Mouse (Mus musculus) fibroblast of lung, adult 2 months (primary cell): ENCODE measurements around the gene Klk6.

ENCODE experiments used
- DNase-seq: peaks from one replicate; pipeline ENCODE4 v3.0.0-alpha.2; 2011; ENCODE audit warnings: low read depth

Klk6 gene

DNA sequence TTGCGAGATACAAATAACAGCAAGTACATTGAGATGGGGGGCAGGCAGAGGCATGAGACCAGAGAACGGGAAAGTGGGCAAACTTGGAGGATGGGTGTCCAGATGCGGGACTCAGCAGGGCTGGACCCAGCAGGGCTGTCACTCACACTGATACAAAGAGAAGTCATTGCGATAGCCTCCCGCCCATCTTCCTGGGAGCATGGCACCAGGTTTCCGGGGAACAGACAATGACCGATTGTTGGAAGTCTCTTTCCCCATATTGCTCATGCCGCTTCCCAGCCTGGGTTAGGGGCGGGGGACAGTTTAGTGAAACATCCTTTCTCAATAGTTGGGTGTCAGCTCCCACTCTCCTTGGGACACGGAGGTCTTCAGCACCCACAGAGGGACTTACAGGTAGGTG lies at the start of gene Klk6:
Gene Klk6, plus strand, starts transcription at position 301 of the 400 bp plus-strand sequence.
- DNase-seq, result no peak

DNA sequence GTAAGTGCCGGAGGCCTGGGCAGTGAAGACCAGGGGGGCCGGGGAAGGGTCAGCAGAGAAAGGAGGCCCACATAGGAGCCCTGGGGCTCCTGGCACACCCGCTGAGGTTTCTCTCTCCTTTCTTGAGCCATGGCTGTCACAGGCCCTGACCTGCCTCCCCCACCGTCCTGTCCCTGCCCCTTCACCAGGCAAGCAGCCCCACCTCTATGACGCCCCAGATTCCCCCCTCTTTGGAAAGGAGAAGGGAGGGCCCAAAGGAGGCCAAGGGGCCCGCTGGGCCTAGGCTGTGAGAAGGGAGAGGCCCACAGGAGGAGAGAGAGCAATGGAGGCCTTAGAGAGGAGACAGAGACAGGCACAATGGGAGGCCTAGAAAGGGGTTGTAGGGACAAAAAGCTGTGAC lies 49.5 kb upstream of the Klk6 start:
- DNase-seq, result no peak

- no peak for DNase-seq
Observed at GRCm38 (mm10) chr7:43775311-43776057, 48.8 kb upstream of the Klk6 start.

DNA sequence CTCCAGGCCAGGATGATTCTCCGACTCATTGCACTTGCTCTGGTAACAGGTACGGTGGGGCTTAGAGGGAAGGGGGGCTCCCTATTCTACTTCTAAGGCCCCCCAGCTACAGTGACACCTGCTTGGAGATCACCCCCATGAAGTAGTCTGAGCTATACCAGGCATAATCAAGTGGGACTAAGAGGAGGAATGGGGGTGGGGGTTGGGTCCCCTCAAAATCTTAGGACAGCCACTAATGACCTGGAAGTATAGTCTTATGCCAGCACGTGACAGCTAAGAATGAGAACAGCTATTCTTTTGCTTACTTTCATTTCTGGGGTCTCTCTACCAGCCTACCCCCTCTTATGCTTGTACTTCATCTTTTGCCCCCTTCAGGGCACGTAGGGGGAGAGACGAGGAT lies 47.8 kb upstream of the Klk6 start:
- DNase-seq, result no peak

DNA sequence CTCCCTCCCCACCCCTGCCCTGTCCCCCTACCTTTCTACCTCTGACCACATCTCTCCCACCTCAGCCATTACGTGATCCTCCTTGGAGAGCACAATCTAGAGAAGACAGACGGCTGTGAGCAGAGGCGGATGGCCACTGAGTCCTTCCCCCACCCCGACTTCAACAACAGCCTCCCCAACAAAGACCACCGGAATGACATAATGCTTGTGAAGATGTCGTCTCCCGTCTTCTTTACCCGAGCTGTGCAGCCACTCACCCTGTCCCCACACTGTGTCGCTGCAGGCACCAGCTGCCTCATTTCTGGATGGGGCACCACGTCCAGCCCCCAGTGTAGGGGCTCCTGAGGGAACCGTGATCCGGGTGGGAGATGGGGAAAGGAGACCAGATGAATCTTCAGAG lies 46.9 kb upstream of the Klk6 start:
- DNase-seq, result no peak

DNA sequence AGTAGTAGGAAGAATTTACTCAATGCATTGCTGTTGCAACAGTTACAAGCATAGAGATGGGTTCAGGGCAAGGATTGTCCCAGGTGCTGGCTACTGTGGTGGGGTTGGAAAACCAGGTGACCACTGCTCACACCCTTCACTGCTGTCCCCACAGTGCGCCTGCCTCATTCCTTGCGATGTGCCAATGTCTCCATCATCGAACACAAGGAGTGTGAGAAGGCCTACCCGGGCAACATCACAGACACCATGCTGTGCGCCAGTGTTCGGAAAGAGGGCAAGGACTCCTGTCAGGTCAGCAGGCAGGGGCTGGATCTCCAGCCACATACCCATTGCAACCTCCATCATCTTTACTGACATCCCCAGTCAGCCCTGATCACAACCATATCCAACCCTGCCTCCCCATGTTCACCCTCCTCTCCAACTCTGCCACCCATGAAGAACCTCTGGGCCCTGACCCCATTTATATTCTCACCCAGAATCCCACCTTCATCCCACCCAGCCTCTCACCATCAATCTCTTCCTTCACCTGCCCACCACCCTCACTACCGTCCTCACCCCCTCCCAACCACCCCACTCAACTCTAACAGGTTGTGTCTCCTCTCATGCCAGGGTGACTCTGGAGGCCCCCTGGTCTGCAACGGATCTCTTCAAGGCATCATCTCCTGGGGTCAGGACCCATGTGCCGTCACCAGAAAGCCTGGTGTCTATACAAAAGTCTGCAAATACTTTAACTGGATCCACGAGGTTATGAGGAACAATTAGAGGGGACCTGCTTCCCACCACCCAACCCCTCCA lies 45.9 kb upstream of the Klk6 start:
- DNase-seq, result no peak

GRCm38 (mm10) chr7:43780241-43780640 lies 44.1 kb upstream of the Klk6 start:
- DNase-seq, result no peak

GRCm38 (mm10) chr7:43780746-43781145 lies 43.6 kb upstream of the Klk6 start, which contains the start of gene Klk10:
TSS of gene Klk10 (plus strand) at chr7:43781035.
- no peak for DNase-seq

DNA sequence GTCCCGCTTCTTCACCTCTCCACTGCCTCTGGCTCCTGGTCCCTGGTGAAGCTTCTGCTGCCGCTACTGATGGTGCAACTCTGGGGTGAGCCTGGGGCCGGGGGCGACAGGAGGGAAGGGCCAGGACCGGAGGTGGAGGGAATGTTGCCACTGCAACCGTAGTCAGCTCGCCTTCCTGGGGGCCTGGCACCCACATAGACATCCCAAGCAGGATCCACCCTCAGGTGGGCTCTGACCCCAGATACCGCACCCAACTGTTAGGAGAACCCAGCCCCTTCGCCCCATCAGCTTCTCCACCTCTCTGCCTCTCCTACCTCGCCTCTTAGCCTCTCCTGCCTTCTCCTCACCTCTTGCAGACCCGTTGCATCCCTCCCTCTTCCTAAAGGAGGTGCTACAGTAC lies 42.8 kb upstream of the Klk6 start:
- no peak for DNase-seq

- peak; percentile 54 for DNase-seq
Observed at GRCm38 (mm10) chr7:43782275-43783265, 41.7 kb upstream of the Klk6 start.

DNA sequence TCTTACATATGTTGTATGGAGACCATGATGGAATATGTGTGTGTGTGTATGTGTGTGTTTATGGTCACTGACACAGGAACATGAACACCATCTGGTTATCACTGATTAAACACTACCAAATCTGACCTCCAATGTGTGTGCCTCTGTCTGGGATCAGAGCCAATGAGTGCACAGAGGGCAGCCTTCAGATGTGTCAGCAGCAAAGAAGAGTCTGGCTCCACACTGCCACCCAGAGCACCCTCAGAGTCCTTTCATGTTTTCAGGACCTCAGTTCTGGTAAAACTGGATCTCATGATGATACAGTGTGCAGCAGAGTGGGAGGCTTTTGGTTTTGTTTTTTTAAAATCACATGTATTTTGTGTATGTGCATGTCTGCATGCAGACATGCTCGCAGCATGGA lies 39.0 kb upstream of the Klk6 start:
- DNase-seq, result peak; percentile 31

DNA sequence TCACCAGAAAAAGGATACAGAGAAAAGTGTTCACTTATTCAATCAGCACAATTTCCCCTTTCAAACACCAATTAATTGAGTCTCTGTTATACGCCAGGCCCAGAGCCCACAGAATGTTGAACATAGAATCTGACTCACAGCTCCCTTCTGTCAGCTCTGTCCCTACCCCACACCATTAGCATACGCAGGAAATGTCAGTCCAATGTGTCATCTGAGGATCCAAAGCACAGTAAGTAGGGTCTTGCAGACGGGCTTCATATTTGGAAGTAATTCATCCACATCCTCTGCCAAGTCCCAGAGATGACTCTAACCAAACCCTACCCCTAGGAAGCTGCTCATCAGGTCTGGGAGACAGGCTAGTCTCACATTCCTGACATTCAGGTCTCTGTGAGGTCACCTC lies 36.2 kb upstream of the Klk6 start:
- DNase-seq, result peak; percentile 36

DNA sequence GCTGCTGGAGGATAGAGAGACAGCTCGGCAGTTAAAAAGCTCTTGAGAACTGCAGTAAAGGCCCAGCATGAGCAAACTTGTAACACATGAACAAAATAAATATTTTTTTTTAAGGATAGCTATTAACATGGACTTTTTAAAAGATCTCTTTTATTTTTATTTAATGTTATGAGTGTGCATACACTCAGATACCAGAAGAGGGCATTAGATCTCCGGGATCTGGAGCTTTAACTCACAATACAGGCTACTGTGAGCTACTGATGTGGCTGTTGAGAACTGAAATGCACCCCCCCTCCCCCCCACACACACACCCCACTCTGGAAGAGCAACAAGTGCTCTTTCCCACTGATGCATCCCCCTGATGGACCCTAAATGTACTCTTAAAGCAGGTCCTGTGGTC lies 35.0 kb upstream of the Klk6 start:
- DNase-seq, result no peak

DNA sequence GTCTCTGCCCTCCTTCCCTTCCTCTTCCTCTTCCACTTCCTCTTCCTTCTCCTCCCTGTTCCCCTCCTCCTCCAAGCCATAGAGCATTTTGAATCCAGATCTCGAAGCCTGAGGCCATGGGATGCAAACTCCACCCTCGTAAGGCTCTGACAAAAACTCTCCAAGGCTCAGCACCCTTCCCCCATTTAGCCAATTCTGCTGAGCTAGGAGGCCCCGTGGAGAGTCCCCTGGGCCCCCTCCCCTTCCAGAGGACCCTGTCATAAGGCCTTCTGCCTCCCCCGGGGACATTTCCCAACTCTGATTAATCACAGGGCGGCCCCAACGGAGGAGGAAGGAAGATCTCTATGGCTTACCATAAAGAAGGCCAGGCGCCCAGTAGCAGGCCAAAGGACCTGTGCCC lies 32.7 kb upstream of the Klk6 start, which contains the start of gene Klk9:
Gene Klk9, plus strand, starts transcription at position 301 of the 400 bp plus-strand sequence.
- no peak for DNase-seq

GRCm38 (mm10) chr7:43796355-43796754 lies 27.9 kb upstream of the Klk6 start:
- DNase-seq, result no peak

DNA sequence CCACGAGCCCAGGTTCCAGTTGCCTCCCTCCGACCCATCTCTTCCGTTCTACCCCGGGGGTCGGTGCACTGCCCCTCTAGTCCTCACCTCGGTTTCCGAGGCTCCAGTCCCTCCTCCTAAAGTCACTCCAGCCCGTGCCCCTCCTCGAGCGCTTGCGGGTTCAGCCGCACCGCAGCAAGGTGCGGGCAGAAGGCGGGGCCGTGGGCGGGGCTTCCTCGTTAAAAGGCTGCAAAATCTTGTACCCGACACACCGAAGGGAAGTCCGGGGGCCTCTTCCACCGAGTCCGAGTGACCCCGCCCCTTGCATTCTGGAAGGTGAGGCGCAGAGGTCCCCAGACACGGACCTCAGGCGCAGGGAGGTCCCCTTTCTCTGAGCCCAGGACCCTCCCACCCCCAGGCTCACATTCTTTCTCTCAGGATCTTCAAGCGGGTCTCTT lies 26.9 kb upstream of the Klk6 start, which contains the start of gene Klk8:
Gene Klk8, plus strand, starts transcription at position 245 of the 437 bp plus-strand sequence.
- no peak for DNase-seq

- DNase-seq, result no peak
Observed at GRCm38 (mm10) chr7:43797844-43798462, 26.3 kb upstream of the Klk6 start.

DNA sequence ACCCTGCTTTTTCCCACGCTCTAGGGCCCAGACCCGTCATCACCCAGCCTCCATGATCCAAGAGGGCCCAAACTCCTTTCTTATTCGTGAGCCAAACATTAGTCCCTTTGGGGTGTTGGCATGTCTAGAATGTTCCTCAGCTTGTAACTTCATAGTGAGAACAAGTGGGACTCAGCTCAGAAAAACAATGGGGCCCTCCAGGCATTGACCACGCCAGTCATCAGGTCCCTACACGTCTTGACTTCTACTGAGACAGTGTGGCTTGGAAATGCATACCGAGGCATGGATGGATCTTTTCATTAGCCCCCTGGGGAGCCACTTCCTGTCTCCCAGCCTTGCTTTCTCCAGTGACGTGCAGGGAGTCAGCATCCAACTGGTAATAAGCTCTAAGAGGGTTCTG lies 24.4 kb upstream of the Klk6 start:
- no peak for DNase-seq

DNA sequence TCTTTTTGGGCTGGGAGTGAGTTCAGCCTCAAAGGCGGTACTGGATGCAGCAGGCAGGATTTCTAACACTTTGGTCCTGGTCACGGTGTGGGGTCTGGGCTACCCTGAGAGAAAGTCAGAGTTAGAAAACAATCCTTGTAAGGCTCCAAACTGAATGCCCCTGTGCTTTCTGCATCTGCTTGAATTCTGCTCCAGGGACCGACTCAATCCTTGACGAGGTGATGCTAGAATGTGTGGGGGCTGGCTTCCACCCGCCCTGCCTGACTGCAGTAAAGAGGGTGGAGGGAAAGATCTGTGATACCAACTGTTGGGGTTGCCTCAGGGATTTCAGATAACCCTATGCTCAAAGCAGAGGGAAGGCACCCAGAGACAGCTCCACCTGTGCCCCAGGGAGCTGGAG lies 13.3 kb upstream of the Klk6 start, which contains the start of gene Klk7:
Gene Klk7, plus strand, starts transcription at position 301 of the 400 bp plus-strand sequence.
- no peak for DNase-seq

- no peak for DNase-seq
Observed at GRCm38 (mm10) chr7:43815211-43815610, 9.1 kb upstream of the Klk6 start.

DNA sequence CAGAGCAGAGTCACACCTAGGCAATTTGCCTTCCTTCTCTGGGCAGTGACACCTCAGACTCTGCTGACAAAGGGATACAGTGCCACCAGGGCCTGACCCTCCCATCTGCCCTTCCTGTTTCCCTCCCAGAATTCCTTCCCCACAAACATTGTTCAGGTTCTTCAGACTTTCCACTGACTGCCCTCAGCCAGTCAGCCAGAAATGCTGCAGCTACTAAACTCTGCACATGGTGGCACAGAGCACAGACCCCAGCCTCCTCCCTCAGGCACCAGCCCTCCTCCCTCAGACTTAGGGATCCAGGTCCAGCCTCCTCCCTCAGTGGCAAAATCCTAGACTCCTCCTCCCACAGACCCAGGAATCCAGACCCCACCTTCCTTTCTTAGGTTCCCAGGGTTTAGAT lies 7.6 kb upstream of the Klk6 start:
- DNase-seq, result no peak
